Mouse (Mus musculus): ENCODE measurements around the gene Slc16a14. TPM values are rescaled to one million over a fixed set of nuclear protein-coding genes. Genes with fewer than 3 reads are reported as not detected.
A peak's percentile ranks its signal among the peaks of the same experiment; 100 is the strongest.

Slc16a14 gene
- total RNA-seq, 1 experiment from 2014 or later: 0.29 TPM

DNA sequence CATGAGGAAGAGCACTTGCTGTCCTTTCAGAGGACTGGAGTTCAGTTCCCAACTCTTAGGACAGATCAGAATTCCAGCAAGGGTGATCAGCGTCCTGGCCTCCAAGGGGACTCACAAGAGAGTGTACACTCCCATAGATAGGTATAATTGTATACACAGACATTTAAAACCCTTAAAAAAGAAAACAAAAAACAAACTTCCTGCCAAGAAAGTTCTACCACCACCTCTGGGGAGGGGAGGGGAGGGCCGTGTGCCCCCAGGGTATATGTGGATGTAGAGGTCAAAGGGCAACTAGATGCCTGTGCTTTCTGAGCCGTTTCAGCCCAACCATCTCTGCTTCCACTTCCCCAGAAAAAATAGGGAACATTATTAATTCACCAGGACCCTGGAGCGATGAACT is 62.0 kb downstream of the Slc16a14 start:
- ATAC-seq (replicated peaks; ENCODE audit: insufficient number of reproducible peaks, low FRiP score, low TSS enrichment, poor library complexity, severe bottlenecking): no peak

DNA sequence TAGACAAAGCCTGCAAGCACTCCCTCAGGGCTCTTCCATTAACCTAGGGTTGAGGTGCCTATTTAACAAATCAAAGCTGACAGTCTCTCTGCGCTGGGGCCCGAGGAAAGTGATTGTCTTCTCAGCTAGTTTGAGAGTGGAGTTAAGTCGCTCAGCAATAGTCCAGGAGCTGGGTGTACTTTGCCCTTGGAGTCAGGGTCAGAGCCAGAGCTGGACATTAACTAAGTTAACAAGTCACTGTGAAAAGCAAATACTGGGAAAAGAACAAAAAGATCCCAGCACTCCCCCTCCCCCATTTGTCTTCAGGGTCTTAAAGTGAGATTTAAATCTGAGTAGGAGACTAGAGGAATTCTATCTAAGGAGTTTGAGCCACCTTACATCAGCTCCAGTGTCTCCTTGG is 62.8 kb downstream of the Slc16a14 start:
- no peak for ATAC-seq (replicated peaks; ENCODE audit: insufficient number of reproducible peaks, low FRiP score, low TSS enrichment, poor library complexity, severe bottlenecking)

DNA sequence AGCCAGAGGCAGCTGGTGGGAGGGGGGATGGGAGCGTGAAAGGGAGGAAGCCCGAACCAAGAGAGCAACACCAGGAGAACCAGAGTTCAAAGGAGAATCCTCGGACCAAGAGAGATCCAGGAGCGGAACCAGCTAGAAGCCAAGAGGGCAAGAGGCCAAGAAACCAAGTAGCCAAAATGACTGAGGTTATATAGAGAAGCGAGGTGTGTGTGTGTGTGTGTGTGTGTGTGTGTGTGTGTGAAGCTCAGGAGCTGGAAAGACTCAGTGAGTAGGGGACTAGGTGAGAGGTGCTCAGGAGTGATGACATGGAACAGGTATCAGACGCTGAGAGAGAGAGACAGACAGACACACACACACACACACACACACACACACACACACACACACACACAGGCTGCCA is 63.8 kb downstream of the Slc16a14 start:
- no peak for ATAC-seq (replicated peaks; ENCODE audit: insufficient number of reproducible peaks, low FRiP score, low TSS enrichment, poor library complexity, severe bottlenecking)

DNA sequence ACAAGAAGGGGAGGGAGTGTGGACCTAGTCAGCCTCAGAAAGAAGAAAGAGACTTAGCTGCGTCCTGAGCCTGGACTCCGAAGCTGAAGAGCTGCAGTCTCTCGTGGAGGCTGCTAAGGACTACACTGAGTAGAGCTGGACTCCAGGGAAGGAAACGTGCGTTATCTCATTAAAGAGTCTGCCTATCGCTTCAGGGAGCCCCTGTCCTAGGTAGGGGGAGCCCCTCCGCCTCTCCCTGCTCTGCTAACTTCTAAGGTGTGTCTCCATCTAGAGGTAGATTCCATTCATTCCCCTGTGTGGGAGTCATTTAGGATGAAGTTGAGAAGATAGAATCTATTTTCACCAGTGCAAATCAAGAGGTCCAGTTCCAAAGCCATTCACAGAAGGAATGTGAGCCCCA is 65.4 kb downstream of the Slc16a14 start:
- no peak for ATAC-seq (replicated peaks; ENCODE audit: insufficient number of reproducible peaks, low FRiP score, low TSS enrichment, poor library complexity, severe bottlenecking)

DNA sequence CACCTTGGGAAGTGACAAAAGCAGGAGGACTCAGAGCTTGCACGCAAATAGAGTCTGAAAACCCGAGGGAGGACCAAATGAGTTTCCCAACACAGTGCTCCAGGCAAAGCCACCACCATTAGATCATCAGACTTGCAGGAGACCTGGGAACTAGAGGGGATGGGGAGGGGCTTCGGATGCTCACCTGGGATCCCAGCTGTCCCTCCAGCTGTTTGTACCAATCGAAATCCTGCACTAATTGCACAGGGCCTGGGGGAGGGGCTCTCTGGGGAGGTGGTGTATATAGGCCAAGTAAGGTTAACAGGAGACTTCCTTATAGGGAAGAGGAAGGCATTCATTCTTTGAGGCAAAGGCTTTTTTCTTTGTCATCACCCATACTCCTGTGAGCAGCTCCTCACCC is 66.1 kb downstream of the Slc16a14 start:
- ATAC-seq (replicated peaks; ENCODE audit: insufficient number of reproducible peaks, low FRiP score, low TSS enrichment, poor library complexity, severe bottlenecking): no peak

DNA sequence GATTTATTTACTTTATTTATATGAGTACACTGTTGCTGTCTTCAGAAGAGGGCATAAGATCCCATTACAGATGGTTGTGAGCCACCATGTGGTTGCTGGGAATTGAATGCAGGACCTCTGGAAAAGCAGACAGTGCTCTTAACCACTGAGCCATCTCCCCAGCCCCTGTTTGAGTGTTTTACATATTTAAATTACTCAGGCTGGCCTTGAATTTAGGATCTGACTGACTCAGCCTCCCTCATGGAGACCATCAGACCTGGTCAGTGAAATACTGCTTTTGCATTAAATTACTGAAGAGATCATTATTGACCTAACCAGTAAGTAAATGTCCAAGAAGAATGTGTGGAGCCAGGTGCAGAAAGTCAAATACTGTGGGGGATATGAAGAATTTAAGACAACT is 66.6 kb downstream of the Slc16a14 start:
- no peak for ATAC-seq (replicated peaks; ENCODE audit: insufficient number of reproducible peaks, low FRiP score, low TSS enrichment, poor library complexity, severe bottlenecking)

DNA sequence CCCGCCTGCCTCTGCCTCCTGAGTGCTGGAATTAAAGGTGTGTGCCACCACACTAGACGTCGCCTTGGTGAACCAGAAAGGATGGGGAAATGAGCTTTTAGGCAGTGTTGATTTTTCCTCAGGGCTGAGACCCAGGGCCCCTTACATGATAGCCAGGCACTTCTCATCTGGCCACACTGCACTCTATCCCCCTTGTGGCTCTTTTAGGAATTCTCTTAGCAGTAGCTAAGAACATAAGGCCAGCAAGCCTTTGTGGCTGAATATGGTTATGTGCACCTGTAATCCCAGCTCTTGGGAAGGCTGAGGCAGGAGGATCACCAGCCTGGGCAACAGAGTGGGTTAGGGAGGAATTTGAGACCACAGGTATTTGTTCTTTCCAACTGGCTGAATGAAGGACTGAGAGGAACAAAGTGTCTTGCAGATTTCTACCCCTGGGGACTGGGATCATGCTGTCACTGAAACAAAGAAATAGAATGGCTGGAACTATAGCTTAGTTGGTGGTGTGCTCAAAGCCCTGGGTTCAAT is 68.2 kb downstream of the Slc16a14 start:
- ATAC-seq (replicated peaks; ENCODE audit: insufficient number of reproducible peaks, low FRiP score, low TSS enrichment, poor library complexity, severe bottlenecking): no peak

DNA sequence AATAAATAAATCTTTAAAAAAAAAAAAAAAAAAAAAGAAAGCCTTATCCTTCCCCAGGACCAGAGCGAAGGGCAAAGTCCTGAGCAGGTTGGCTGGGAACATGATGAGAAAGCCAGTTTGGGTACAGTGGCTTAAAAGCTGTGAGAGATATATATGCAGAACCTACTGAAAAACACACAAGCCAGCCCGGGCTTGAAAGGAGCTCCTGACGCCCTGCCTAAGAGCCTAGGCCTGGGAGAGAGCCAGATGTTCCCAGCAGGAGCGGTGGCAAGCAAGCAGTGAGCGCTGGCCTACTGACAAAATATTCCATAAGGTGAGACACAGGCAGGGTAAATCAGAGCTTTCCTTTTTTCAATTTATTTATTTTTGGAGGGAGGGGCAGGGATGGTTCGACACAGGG is 68.7 kb downstream of the Slc16a14 start:
- ATAC-seq (replicated peaks; ENCODE audit: insufficient number of reproducible peaks, low FRiP score, low TSS enrichment, poor library complexity, severe bottlenecking): no peak

DNA sequence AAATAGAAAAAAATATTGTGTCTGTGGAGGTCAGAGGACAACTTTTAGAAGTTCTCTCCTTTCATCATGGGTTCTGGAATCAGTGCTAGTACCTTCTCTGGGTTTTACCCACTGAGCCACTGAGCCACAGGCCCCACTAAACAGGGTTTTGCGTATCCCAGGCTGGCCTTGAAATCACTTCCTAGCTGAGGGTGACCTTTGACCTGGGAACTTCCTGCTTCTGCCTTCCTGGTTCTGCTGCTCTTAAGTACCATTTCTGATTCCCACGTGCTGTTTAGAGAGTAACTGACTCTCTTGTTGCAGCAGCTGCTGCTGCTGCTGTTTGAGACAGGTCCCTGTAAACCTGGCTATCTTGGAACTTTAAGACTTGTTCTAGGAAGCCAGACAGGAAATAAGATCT is 70.3 kb downstream of the Slc16a14 start:
- peak; percentile 47; the same call in 1 of the 2 replicates for ATAC-seq (replicated peaks; ENCODE audit: insufficient number of reproducible peaks, low FRiP score, low TSS enrichment, poor library complexity, severe bottlenecking)

DNA sequence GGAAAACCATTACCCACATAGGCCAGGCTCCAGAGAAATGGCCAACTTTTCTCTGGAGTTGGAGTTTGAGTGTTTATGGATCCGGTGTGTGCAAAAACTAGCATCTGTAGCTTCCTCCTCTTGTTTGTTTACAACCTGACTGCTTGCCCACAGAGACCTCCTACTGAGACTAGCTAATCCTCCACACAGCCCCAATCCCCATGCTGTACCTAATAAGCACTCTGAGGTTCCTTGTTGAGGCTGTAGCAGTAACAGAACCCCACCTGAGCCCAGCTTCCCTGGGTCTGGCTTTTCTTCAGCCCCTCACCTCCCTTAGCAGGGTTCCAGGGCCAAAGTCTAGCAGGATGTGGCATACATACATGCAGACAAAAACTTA is 73.7 kb downstream of the Slc16a14 start:
- no peak for ATAC-seq (replicated peaks; ENCODE audit: insufficient number of reproducible peaks, low FRiP score, low TSS enrichment, poor library complexity, severe bottlenecking)

DNA sequence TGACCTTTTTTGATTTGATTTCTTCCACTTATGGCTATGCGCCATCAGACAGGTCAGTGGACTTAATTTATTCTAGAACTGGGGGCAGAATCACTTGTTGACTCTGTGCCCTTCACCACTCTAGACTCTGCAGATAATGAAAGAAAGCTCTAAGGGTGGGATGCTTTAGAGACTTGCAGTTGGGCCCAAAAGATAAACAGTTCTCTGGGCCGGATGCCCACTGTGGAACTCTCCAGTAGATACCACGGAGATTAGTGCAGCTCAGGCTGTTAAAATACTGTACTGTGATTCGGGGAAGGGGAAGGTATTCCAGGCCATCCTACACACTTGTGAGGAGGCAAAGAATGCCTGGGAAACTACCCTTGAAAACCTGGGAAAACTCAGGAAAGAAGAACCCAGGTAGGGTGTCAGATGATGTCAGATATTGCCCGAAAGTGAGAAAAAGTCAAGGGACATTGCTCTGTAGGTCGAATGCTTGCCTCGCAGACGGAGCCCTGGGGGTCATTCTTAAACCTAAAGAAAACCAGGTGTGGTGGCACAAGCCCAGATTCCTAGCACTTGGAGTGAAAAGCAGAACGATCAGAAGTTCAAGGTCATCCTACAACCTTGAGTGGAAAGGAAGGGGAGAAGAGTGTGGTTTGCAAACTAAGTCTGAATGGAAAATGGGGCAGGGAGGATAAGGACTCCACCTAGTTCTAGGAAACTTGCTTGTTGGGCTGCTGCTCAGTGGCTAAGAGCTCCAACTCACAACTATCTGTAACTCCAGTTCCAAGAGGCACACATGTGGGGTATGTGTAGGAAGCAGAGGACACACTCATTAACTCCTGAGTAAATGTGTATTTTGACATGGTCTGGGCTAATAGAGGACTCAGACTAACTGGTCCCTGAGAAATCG is 74.3 kb downstream of the Slc16a14 start:
- ATAC-seq (replicated peaks; ENCODE audit: insufficient number of reproducible peaks, low FRiP score, low TSS enrichment, poor library complexity, severe bottlenecking): no peak

DNA sequence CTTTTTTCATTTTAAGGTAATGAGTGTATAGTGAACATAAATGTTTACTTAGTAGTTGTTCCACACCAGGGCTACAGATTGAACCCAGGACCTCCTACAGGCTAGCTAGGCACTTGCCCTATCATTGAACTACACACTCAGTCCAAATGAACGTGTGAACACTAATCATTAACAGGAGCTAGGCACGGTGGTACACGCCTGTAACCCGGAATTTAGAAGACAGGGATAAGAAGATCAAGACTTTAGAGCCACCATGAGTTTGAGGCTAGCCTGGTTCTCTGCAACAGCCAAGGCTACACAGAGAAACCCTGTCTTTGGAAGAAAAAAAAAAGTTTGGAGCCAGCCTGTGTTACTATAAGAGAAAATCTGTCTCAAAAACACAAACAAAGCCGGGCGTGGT is 75.3 kb downstream of the Slc16a14 start:
- ATAC-seq (replicated peaks; ENCODE audit: insufficient number of reproducible peaks, low FRiP score, low TSS enrichment, poor library complexity, severe bottlenecking): no peak

Other genes with a start within 250 kb of the Slc16a14 start
- gene Dner, start 238.9 kb downstream of the Slc16a14 start, total RNA-seq (2017): 0.29 TPM in 1 of 3 replicates, not detected in the others
- gene Fbxo36, start 95.3 kb downstream of the Slc16a14 start, total RNA-seq (2017): 1.5 TPM in 1 of 3 replicates, not detected in the others
- 180 to 370 TPM (median 226 TPM) in 3 replicates for gene Trip12, start 94.6 kb downstream of the Slc16a14 start, total RNA-seq (2017)
- gene Gm10553, start 165.0 kb upstream of the Slc16a14 start, total RNA-seq (2017): not detected in 3 replicates
- gene A530032D15Rik, start 174.7 kb upstream of the Slc16a14 start, total RNA-seq (2017): 13.9 to 23.3 TPM (median 21.6 TPM) in 3 replicates